Mouse (Mus musculus): ENCODE measurements around the gene Cdh15.
A peak's percentile ranks its signal among the peaks of the same experiment; 100 is the strongest.

Gene Cdh15

DNA sequence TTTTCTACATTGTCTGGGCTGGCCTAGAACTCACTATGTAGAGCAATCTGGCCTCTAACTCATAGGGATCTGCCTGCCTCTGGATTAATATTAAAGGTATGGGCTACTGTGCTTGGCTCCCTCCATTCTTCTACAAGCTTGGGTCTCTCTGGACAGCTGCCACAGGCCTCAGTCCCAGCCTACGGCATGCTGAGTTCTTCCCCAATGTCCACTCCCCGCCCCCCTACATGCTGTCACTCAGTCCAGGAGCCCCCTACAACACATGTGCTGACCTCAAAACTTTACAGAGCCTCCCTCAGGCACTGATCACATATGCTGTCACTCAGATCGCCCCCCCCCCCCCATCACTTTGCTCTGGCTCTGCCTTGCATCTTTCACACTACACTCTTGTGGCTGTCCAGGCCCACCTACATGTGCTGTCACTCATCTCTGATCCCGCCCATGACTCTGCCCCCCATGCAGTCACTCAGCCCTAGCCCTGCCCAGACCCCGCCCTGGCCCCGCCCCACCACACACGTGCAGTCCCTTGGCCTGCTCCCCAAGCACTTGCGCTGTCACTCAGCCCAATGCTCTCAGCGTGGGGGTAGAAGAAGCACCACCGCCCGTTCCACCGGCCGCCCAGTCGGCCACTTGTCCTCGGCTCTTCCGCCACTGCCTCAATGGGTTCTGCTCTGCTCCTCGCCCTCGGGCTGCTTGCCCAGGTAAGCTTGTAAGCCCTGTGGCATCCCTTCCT lies at the start of gene Cdh15:
Gene Cdh15, plus strand, starts transcription at position 138 of the 733 bp plus-strand sequence.
- peak; percentile 40 for DNase-seq

DNA sequence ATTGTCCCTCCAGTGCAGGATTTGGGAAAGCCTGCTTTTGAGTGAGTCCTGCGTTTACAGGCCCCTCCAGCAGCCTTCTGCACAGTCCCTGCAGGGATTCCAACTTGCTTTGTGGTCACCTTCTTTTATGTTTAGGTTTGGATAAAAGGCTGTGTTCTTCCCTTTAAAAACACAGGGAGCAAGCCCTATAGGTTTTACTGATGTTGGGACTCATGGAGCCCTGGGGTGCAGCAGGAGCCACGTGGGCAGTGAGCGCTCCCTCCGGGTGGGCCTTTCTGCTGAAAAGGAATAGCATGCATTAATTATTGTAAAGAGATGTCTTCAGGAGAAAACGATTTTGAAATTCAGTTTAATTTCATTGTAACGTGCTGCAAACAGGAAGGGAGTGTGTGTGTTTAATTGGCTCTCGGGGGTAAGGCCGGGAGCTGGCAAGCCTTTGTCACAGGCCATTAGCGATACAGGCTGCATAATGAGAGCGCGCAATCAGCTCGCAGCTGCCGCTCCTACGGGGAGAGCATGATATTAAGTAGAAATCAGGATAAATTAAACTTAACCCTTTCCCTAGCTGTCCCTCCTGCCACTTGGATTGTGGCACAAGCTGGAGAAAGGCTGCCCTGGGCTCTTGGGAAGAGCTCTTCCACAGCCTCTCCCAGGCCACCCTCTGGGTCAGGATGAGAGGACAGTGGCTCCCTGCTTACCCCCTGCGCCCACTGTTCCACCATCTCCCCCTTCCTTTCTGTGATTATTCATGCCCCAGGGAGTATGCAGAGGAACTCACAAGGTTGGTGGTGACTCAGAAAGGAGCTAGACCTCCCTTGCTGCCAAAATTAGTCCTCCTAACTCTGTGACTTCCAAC lies 43.6 kb upstream of the Cdh15 start:
- DNase-seq = no peak

DNA sequence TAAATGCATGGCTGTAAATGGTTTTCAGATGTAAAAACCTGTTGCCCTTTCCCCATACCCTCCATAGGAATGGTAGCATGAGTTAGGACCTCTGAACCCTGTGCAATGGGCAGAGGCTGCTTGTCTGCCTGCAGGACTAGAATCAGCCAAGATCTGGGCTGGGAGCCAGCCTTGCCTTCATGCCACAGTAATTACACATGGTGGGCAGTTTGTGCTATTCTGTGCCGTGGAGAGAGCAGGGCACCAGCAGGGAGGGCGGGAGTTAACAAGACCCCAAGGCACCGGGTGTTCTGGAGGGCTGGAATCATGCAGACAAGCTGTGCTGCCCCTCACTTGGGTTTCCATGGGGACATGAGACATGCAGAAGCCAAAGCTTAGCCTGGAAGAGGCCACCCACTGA lies 42.4 kb upstream of the Cdh15 start:
- DNase-seq = no peak

DNA sequence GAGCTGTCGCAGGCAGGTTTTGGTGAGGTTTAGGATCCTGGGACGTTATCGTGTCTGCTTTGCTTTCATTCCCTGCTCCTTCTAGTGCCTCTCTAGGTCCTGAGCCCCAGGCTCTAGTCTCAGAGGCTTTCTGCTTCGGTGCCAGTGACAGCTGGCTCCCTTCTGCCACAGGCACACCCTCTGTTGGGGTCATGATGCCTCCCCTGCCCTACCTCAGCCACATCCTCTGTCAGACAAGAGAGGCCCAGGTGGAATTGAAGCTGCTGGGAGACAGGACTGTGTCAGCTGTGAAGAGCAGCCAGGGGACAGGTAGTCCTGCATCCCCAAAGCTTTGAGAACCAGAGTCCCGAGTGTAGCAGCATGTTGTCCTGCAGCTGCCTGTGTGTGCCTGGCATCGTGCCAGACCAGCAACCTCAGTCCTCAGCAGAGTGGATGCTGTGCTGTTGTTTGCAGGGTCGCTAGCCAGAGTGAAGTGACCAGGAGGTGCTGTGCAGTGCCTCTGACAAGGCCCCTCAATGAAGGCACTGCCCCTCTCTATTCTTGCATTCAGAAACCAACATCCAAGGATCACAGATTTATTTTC lies 40.7 kb upstream of the Cdh15 start:
- DNase-seq = peak; percentile 58

DNA sequence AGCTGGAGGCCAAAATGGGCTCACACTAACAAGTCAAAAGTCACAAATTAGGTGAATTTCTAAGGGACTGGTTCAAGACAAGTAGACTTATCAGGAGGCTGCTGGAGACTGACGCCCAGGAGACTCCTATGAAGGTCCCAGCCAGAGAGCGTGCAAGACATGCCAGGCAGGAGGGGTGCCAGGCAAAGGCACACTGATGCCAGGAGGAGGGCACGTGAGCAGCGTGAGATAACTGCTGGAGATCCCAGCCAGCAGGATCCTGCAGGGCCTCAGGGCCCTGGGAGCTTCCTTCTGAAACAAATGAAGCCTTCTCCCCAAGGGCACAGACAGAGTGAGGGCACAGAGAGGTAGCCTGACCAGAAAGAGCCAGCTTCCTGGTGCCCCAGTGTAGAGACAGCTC lies 39.9 kb upstream of the Cdh15 start:
- DNase-seq = no peak

DNA sequence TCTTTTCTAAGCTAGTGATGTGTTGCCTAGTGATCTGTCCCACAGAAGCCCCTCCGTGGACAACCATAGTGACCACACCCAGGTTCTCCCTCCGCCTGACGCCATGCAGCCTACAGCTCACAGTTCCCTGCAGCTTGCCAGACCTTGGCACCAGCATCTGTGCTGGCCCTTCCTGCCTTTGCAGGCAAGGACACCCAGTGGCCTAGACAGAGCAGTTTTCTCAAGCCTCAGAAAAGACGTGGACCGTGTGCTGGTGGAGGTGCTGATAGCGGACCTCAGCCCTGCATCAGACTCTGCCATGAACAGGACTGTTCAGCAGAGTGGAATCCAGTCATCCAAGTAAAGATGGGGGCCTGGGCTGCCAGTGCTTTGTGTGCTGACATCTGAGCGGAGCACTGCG lies 37.4 kb upstream of the Cdh15 start:
- no peak for DNase-seq

DNA sequence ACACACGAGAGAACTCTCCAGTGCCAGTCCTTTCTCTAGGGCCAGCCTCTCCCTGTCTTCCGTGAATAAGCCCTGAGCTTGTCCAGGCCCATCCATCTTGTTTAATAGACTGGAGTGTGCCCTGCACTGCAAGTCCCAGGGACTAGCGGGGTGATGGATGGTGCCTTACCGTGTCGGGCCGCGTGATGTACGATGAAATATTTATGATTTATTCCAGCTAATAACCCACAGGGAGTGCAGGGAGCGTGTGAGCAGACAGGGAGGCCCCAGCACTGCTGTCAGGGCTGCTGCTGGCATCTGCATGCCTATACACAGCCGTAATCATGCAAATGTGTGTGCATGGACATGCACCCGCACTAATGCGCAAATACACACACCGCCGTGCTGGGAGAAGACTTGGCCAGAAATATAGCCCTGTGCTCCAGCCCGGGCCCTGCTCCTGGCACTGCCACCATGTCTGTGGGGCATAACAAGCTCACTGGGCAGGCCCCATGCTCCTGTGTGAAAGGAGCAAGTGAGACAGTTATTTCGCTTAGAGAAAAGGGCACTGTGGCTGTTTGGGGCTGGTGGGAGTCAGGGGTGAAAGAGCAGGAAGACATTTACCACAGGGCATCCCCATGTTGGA lies 35.8 kb upstream of the Cdh15 start:
- no peak for DNase-seq

DNA sequence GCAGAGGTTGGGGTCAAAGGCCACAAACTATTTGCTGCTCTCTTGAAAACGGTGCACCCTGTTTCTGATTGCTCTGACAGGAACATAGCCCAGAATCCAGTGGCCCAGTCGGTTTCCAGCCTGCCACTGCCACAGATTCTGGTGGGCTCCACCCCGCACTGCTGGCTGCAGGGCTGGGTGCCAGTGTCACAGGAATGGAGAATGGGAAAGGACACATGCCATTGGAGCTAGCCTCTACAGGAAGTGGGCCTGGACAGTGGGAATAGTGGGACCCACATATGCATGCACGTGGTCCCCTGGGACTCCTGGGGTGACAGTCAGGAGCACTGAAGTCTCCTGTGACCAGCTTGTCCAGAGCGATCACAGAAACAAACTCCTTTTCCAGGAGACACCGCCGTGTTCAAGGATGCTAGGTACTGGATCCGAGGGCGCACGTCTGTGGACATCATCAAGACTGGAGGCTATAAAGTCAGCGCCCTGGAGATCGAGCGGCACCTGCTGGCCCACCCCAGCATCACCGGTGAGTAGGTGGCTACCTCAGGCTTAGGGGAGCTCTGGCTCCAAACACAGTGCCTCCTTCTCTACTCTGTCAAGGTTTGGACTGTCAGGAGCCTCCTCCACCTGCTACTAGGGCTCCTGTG lies 35.0 kb upstream of the Cdh15 start:
- DNase-seq = peak; percentile 50

DNA sequence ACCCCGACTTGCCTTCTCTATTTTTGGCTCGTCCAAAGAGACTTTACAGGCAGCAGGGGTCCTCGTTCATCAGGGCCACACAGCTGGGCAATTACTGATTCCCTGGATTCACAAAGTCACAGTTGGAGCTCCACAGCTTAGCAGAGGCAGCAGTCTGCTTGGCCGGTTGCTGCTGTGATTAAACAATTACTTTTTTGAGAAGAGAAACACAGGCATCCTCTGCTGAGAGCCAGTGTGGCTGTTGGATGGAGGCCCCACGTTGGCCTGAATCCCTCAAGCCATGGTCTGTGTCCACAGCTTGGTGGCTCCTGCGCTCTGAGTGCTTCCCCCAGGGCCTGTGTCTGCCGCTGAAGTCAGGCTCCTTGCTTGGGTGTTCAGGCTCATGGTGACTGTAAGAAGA lies 33.2 kb upstream of the Cdh15 start:
- DNase-seq = no peak

DNA sequence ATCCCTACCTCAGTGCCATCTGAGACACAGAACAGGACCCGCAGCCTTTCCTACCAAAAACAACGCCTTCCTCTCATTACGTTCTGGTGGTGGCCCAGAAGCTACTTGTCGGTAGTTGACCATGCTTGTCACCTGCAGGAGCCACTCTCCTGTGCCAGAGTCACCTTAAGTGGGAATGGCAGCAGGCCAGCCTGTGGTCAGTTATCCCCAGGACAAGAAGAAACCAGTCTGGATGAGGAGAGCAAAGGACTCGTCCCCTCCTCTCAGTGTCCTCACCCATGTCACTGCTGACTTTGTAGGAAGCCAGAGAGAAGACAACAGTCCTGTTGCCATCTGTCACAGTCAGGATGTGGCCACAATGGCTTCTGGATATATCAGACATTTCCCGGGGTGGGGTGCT lies 30.8 kb upstream of the Cdh15 start:
- no peak for DNase-seq

DNA sequence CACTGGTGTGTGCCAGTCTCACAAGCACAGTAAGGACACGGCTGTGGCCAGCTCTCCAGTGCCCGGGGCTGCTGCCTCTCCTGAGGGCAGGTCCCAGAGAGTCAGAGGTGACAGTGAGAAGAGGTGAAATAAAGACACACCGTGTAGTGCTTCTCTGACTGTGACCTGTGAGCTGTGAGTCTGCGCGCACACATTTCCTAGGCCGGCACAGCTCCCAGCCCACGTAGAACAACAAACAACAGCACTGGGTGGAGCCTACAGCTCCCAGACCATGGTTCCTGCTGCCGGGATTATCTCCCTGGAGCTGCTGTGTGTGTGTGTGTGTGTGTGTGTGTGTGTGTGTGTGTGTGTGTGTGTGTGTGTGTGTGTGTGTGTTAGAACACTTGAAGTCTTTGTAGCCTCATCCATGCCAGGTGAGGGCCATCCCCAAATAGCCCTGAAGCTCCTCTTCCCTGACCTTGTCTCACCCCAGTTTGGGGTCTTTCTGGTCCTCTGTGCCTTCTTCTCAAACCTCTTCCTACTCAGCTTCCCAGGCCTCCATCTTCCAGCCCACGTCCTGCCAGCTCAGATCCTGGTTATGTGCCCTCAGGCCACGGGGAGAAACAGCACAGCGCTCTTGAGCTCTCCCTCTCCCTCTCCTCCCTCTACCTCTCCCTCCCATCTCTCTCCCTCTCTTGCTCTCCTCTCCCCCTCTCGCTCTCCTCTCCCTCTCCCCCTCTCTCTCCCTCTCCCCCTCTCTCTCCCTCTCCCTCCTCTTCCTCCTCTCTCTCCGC lies 29.9 kb upstream of the Cdh15 start:
- DNase-seq = no peak

DNA sequence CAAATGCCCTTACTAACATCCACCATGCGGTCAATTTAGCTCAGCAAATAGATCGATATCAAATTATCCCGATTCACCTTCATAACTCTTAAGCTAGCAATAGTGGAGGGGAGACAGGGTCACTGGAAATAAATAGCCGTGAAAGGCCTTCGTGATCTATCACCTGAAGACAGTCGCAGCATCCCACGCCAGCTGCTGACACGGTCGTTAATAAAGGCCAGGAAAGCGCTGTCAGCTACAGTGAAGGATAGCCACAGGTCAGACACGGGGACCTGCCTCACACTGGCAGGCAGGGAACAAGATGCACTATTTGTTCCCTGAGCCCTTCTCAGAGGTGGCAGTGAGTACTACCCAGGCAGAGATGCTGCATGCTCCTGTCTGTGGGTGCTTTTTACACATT lies 28.0 kb upstream of the Cdh15 start:
- no peak for DNase-seq

DNA sequence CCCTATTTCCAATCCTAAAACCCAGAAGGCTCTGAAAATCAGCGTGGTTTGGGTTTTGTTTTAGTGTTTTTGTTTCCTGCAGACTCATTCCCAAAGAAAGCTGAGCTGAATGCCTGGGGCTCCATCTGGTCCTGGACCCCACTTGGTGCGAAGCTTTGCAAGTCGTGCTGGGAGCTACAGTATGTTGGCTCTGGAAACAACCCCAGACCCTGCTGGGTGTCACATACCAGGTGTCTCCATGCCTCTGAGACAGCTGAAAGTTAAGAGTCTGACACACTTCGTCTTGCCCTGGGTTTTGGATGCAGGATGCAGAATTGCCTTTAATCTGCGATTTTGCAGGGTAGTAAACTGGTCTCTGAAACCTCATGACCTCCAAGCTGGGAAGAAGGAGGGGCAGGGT lies 23.2 kb upstream of the Cdh15 start:
- peak; percentile 28 for DNase-seq

DNA sequence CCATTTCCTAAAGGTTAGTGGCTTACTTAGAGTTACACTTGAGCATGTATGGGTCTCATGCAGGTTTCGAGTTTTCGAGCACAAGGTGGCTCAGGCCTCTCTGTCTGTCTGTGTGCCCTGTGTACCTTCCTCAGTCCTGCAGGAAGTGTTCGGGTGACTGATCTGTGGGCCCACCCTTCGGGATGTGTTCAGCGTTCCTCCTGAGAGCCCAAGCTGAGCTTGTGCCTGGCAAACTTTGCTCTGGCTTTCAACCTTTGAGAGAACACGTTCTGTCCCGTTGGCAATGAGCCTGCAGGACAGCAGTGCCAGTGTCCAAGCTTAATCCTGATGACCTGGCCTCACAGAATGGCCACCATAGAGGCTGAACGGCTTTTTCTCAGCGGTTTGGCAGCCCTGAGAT lies 22.8 kb upstream of the Cdh15 start:
- DNase-seq = no peak

DNA sequence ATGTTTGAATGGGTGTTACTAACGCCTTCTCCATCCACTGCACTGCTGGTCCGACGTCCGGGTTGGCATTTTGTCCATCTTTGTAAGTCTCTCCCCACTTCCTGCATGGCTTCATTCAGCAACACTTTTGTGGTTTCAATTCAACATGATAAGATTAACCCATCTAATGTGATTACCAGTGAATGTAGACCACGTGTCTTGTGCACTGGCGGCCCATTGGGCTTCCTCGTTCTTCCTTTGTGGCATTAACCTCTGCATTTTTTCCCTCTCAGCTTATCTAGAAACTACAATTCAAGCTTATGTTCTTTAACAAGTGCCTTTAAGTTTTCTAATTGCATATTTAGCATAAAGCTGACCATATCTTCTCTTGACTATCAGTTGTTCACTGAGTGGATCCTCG lies 22.4 kb upstream of the Cdh15 start:
- no peak for DNase-seq

DNA sequence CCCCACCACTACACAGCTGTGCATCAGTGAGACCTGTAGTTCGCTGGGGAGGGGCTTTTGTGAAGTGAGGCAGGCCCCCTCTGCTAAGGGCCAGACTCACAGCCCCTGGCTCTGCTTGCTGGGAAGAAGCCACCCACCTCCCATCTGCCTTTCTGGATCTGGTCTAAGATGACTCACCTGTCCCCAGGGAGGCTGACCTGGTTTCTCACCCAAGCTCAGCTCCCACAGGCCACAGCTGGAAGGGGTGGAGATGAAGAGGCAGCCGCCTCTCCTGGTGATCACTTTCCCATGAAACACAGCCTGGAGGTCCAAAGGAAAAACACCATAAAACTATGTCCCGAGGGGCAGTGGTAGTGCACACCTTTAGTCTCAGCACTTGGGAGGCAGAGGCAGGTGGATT lies 18.4 kb upstream of the Cdh15 start:
- DNase-seq = no peak

DNA sequence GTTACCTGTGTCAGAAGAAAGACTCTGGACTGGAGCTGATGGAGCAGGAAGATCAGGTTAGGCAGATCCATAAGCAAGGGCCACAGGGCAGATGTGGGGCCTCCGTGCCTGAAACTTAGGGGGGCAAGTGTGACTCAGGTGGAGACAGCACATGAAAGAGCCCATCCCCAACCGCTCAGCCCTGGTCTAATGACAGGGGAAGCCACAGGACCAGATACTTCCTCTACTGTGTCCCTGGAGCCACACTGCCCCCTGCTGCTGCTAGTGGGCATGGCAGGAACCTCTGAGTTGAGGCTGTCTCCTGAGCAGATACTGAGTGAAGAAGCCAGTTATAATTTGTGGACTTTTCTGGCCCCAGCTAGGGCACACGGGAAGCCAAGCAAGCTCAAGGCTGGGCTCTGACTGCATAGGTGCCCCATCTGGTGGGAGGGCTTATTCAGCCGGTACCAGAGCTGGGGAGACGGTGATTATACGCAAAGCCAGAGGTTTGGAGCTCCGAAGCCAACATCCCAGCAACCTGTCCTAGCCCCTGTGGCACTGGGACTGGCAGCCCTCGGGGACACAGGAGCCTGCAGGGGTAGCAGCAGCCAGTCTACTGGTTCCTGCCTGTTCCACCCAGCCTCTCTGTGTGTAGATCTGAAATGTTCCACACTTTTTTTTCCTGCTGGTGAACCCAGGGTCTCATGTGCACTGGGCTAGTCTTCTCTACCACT lies 17.3 kb upstream of the Cdh15 start:
- peak; percentile 97 for DNase-seq

DNA sequence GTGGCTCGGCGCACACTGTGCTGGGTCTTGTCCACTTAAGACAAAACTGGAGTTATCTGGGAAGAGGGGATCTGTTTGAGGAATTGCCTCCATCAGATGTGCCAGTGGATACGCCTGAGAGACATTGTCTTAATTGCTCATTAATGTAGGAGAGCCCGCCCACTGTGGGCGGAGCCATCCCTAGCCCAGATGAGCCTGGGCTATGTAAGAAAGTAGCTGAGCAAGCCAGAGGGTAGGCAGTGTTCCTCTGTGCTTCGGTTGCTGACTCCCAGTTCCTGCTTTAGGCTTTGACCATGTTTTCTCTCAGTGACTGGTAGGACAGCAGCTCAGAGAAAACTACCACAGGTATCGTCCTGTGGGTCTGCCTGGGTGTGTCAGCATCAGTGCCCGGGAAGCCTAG lies 13.3 kb upstream of the Cdh15 start:
- no peak for DNase-seq

DNA sequence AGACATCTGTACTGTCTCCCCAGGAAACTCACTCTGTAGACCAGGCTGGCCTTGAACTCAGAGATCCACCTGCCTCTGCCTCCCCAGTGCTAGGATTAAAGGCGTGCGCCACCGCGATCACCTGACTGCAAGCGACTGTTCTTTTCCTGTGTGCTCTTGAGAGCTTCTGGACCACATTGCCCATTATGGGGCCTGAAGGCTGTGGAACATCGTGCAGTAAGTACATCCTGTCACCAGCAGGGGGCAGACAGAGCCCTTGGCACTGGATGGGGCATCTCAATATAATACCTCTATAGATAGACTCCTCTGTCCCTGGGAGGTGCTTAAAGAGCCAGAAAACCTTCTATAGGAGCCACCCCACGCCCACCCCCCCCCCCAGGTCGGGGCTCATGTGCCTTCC lies 12.8 kb upstream of the Cdh15 start:
- peak; percentile 80 for DNase-seq

DNA sequence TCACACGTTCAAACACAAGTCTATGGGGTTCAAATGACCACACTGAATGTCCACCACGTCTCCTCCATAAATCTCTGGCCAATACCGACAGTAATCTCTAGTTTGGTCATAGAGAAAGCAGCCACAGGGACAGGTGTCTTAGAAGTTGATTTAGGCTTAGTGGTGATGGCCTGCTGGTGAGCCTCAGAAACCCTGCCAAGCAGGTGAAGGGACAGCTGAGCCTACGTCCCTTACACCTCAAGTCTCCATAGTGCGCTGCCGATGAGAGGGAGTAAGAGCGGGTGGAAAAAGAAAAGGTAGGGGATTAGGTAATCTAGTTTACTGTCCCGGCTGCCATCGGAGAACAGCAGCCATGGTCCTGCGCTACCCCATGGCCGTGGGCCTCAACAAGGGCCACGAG lies 11.6 kb upstream of the Cdh15 start:
- DNase-seq = no peak

DNA sequence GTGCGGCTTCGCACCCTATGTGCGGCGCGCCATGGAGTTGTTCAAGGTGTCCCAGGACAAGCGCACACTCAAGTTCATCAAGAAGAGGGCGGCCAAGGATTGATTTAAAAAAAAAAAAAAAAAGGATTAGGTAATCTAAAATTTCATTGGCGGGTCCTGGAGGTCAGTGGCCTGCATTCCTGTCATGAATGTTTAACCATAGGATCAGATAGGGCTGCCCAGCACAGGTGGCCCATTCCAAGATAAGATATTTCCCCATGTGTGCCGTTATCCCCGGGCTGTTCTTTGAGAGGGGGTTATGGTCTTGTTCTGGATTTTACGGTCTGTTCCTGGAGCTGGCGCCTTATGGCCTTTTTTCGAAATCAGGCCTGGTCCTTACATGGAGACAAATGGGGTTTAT lies 11.1 kb upstream of the Cdh15 start:
- DNase-seq = no peak

DNA sequence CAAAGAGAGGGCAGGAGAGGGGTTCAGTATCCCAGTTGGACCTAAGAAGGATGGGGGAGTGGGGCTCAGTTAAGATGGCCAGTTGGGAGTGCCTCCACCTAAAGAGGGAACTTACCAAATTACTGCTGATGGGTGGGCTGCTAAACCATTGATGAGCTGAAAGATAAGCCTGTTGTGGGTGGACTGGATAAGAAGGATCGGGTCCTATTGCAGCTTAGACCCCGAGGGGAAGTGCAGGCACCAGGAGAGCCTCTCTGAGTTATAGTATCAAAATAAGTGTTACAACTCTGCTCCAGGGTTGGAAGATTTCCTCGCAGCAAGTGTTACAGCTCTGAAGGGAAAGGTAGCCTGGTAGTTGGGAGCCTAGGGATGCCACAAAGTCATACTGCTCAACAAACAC lies 3.6 kb upstream of the Cdh15 start:
- DNase-seq = no peak
